ENCODE assay signal across 16 mouse cellular contexts in genomic region chr8:5012368-5012767, GRCm38 (mm10).
DNase-seq lines count a peak whose midpoint lies in the region; ATAC-seq lines count a peak whose summit lies in the region.
"Had no signal": no experiment of that assay in that cellular context is flagged by ENCODE, and none has a peak within 500 bp of the region (broad histone marks: within the 10 kb centered on the region; RNA-seq: fewer than 3 reads in every experiment).

No protein-coding gene starts in this region.

- H3K4me2 ChIP-seq in kidney, embryonic 14.5 days (replicated peaks; ENCODE audit: low read depth, low read length), result no peak overlapping the region
- H3K4me2 ChIP-seq: heart, embryonic 12.5 days; limb, embryonic 15.5 days; lung, embryonic 14.5 days had no signal

- ATAC-seq in kidney, embryonic 14.5 days (ENCODE audit: low FRiP score, low TSS enrichment), result no peak

- 81% methylated on average over 1 of the region's 1 CpGs for WGBS in kidney, embryonic 14.5 days

- no peaks in the 10 kb centered on the region for H3K4me1 ChIP-seq in kidney, embryonic 14.5 days (ENCODE audit: control insufficient read depth, insufficient read depth, low read length)
- H3K4me1 ChIP-seq: heart, embryonic 12.5 days; limb, embryonic 15.5 days had no signal

- no peaks in the 10 kb centered on the region for H3K36me3 ChIP-seq in kidney, embryonic 14.5 days (ENCODE audit: control insufficient read depth, insufficient read depth, low read length)
- H3K36me3 ChIP-seq: G1E; heart, embryonic 12.5 days; limb, embryonic 15.5 days had no signal

- peak; percentile 44 for DNase-seq in kidney, adult 11 months
- peak; percentile 43 for DNase-seq in brain, adult 2 months (ENCODE audit: low read depth, low spot score)
- peak; percentile 20 for DNase-seq in cerebellum, adult 11-12 months
- peak; percentile 48 to 52 for DNase-seq in cerebellum, postnatal 36 days
- no peak for DNase-seq in frontal cortex, postnatal 36 days (ENCODE audit: low spot score in 2 of 2)
- DNase-seq in lung, postnatal 25 days (ENCODE audit: low spot score), result no peak
- DNase-seq in thymus, postnatal 14 days, result no peak
- DNase-seq: adrenal gland, adult 2 months; gastrocnemius, postnatal 36 days; heart, postnatal 4 days; lung, embryonic 14.5 days; thymus, postnatal 25 days had no signal

- H3K4me3 ChIP-seq in kidney, embryonic 14.5 days (ENCODE audit: low read length), result no peak overlapping the region
- H3K4me3 ChIP-seq: heart, embryonic 12.5 days; limb, embryonic 15.5 days had no signal

- H3K9ac ChIP-seq in kidney, embryonic 14.5 days (ENCODE audit: low read depth, low read length), result no peak overlapping the region
- H3K9ac ChIP-seq: heart, embryonic 12.5 days; limb, embryonic 15.5 days; lung, embryonic 14.5 days had no signal

- no peaks in the 10 kb centered on the region for H3K9me3 ChIP-seq in kidney, embryonic 14.5 days (ENCODE audit: control insufficient read depth, low read length)
- H3K9me3 ChIP-seq: G1E; limb, embryonic 15.5 days had no signal

- H3K27ac ChIP-seq in kidney, embryonic 14.5 days (ENCODE audit: low read depth, low read length), result no peak overlapping the region
- H3K27ac ChIP-seq: limb, embryonic 15.5 days had no signal

- no peaks in the 10 kb centered on the region for H3K27me3 ChIP-seq in kidney, embryonic 14.5 days (ENCODE audit: control insufficient read depth, insufficient read depth, low read length)
- H3K27me3 ChIP-seq: heart, embryonic 12.5 days; limb, embryonic 15.5 days had no signal

Comparison
In these comparisons a context has a peak if more than half of its experiments do, and no peak if none do; other contexts are left out.
1. DNase-seq: peak in kidney, adult 11 months (single experiment), brain, adult 2 months (single experiment), cerebellum, adult 11-12 months (single experiment) and cerebellum, postnatal 36 days (2 of 2); none in frontal cortex, postnatal 36 days (0 of 2), lung, postnatal 25 days (single experiment) and thymus, postnatal 14 days (single experiment).